9 mouse cellular contexts compared by ENCODE assay signal in genomic region chr12:17184303-17184775, GRCm38 (mm10). TPM values are rescaled to one million over a fixed set of nuclear protein-coding genes. Genes with fewer than 3 reads are reported as not detected.
DNase-seq lines count a peak whose midpoint lies in the region; ATAC-seq and TF ChIP-seq lines count a peak whose summit lies in the region.
"Had no signal": no experiment of that assay in that cellular context is flagged by ENCODE, and none has a peak within 500 bp of the region (broad histone marks: within the 10 kb centered on the region; RNA-seq: fewer than 3 reads in every experiment).

No protein-coding gene starts in this region.

- H3K9ac ChIP-seq in forebrain, embryonic 15.5 days (replicated peaks), result no peak overlapping the region
- no peak overlapping the region for H3K9ac ChIP-seq in hindbrain, postnatal 0 days (replicated peaks; ENCODE audit: low read length)
- no peak overlapping the region for H3K9ac ChIP-seq in lung, embryonic 16.5 days (ENCODE audit: low read length)

- ATAC-seq in forebrain, embryonic 15.5 days (replicated peaks), result 0 out of 2 replicates have a peak, but pooled peaks have one; percentile 32
- peak; percentile 43; the same call in 1 of the 2 replicates for ATAC-seq in hindbrain, postnatal 0 days
- ATAC-seq in lung, embryonic 16.5 days (ENCODE audit: low read depth), result peak; percentile 96

- no peak for DNase-seq in testis, postnatal 14 days (ENCODE audit: low spot score)
- no peak for DNase-seq in hindbrain, postnatal 0 days (ENCODE audit: low spot score)
- DNase-seq in yolk sac, embryonic 10.5 days (ENCODE audit: low spot score), result peak; percentile 77
- DNase-seq in spleen, adult 18-20 months, result no peak
- DNase-seq in layer of hippocampus, postnatal 36 days, result no peak

- H3K4me3 ChIP-seq in testis, adult 2 months (ENCODE audit: control insufficient read depth, low read depth, low read length), result peak overlapping the region; percentile 30
- no peak overlapping the region for H3K4me3 ChIP-seq in forebrain, embryonic 15.5 days
- H3K4me3 ChIP-seq in hindbrain, postnatal 0 days (ENCODE audit: low read length), result no peak overlapping the region
- peak overlapping the region; percentile 3 for H3K4me3 ChIP-seq in lung, embryonic 16.5 days (ENCODE audit: low read length)

- H3K9me3 ChIP-seq in forebrain, embryonic 15.5 days, result no peaks in the 10 kb centered on the region
- no peaks in the 10 kb centered on the region for H3K9me3 ChIP-seq in hindbrain, postnatal 0 days (ENCODE audit: low read length)
- no peaks in the 10 kb centered on the region for H3K9me3 ChIP-seq in lung, embryonic 16.5 days (ENCODE audit: control insufficient read depth, low read length)

- WGBS in forebrain, embryonic 15.5 days, result 26% methylated on average over 7 of the region's 7 CpGs
- 32% methylated on average over 7 of the region's 7 CpGs for WGBS in hindbrain, postnatal 0 days
- 18% methylated on average over 7 of the region's 7 CpGs for WGBS in lung, embryonic 16.5 days

- TF ChIP-seq POLR2A in testis, adult 2 months (IDR thresholded peaks at IDR 0.05; ENCODE audit: control insufficient read depth, low read depth, low read length), result no peak

- no peak overlapping the region for H3K4me2 ChIP-seq in forebrain, embryonic 15.5 days (replicated peaks)
- H3K4me2 ChIP-seq in hindbrain, postnatal 0 days (ENCODE audit: low read depth, low read length), result 0 out of 2 replicates have a peak overlapping the region, but pooled peaks have one; percentile 6
- H3K4me2 ChIP-seq in lung, embryonic 16.5 days (ENCODE audit: low read depth, low read length), result peak overlapping the region; percentile 23

- no peaks in the 10 kb centered on the region for H3K27me3 ChIP-seq in testis, adult 2 months (ENCODE audit: control insufficient read depth, insufficient read depth, low read length)
- no peaks in the 10 kb centered on the region for H3K27me3 ChIP-seq in forebrain, embryonic 15.5 days
- H3K27me3 ChIP-seq in hindbrain, postnatal 0 days (ENCODE audit: insufficient read depth, low read length), result no peaks in the 10 kb centered on the region
- no peaks in the 10 kb centered on the region for H3K27me3 ChIP-seq in lung, embryonic 16.5 days (ENCODE audit: control insufficient read depth, insufficient read depth, low read depth, low read length)

- H3K27ac ChIP-seq in testis, adult 2 months (ENCODE audit: control insufficient read depth, insufficient read depth, low read depth, low read length), result no peak overlapping the region
- no peak overlapping the region for H3K27ac ChIP-seq in forebrain, embryonic 15.5 days (replicated peaks)
- no peak overlapping the region for H3K27ac ChIP-seq in hindbrain, postnatal 0 days
- H3K27ac ChIP-seq in lung, embryonic 16.5 days (ENCODE audit: low read length), result peak overlapping the region; percentile 54

- H3K4me1 ChIP-seq in testis, adult 2 months (ENCODE audit: control insufficient read depth, insufficient read depth, low read length), result peaks cover 4% of the 10 kb centered on the region
- peaks cover 8% of the 10 kb centered on the region; the same call in 1 of the 2 replicates for H3K4me1 ChIP-seq in forebrain, embryonic 15.5 days
- no peaks in the 10 kb centered on the region for H3K4me1 ChIP-seq in hindbrain, postnatal 0 days (ENCODE audit: insufficient read depth, low read length)
- H3K4me1 ChIP-seq in lung, embryonic 16.5 days (replicated peaks; ENCODE audit: control insufficient read depth, insufficient read depth, low read length), result no peaks in the 10 kb centered on the region; the same call in 1 of the 2 replicates

- no peak for TF ChIP-seq CTCF in testis, adult 2 months (IDR thresholded peaks at IDR 0.05; ENCODE audit: control insufficient read depth, insufficient read depth, insufficient replicate concordance, low read depth, low read length)
- no peak for TF ChIP-seq CTCF in hindbrain, postnatal 0 days (IDR thresholded peaks at IDR 0.05; ENCODE audit: low read depth)

- no peaks in the 10 kb centered on the region for H3K36me3 ChIP-seq in testis, adult 2 months (ENCODE audit: control insufficient read depth, insufficient read depth, low read length)
- no peaks in the 10 kb centered on the region for H3K36me3 ChIP-seq in forebrain, embryonic 15.5 days
- no peaks in the 10 kb centered on the region for H3K36me3 ChIP-seq in hindbrain, postnatal 0 days (ENCODE audit: insufficient read depth, low read length)
- H3K36me3 ChIP-seq in lung, embryonic 16.5 days (ENCODE audit: control insufficient read depth, insufficient read depth, low read length), result no peaks in the 10 kb centered on the region

RNA-seq across cellular contexts. Expression of gene Kcnf1, which starts 7.7 kb away (rescaled TPM):
- polyA plus RNA-seq in testis, adult 2 months (2012; rRNA removed), result 0.59 and 0.78 TPM in 2 replicates
- polyA plus RNA-seq in forebrain, embryonic 15.5 days (2015; fragmentation: Nextera tagmentation; extraction: Ambion mirVana), result 4.0 and 4.1 TPM in 2 replicates
- total RNA-seq in hindbrain, postnatal 0 days (2014; rRNA removed), result 8.9 and 10.5 TPM in 2 replicates
- polyA plus RNA-seq in hindbrain, postnatal 0 days (2015; fragmentation: Nextera tagmentation; extraction: Ambion mirVana), result 3.0 and 3.3 TPM in 2 replicates
- polyA plus RNA-seq in lung, embryonic 16.5 days (2015; fragmentation: Nextera tagmentation; extraction: Ambion mirVana), result 0.29 and 0.40 TPM in 2 replicates
- total RNA-seq in layer of hippocampus, postnatal 36 days (2021), result 10 to 100 TPM; 35.2 to 40.0 TPM
- total RNA-seq: liver, adult 2 months had no signal
- polyA plus RNA-seq: liver, adult 2 months had no signal

Comparison
In these comparisons a context has a peak if more than half of its experiments do, and no peak if none do; other contexts are left out.
1. H3K4me3 ChIP-seq: peak in testis, adult 2 months (single experiment) and lung, embryonic 16.5 days (single experiment); none in forebrain, embryonic 15.5 days (single experiment) and hindbrain, postnatal 0 days (single experiment).
2. ATAC-seq: peak in every context shown above with its lines; median percentile 96 in lung, embryonic 16.5 days; 43 in hindbrain, postnatal 0 days; 32 in forebrain, embryonic 15.5 days.